Mouse (Mus musculus): ENCODE results near the gene Spag9. TPM values are rescaled to one million over a fixed set of nuclear protein-coding genes. Genes with fewer than 3 reads are reported as not detected.

Gene Spag9
- polyA plus RNA-seq, 1 experiment from 2014 or later = 63.4 TPM

DNA sequence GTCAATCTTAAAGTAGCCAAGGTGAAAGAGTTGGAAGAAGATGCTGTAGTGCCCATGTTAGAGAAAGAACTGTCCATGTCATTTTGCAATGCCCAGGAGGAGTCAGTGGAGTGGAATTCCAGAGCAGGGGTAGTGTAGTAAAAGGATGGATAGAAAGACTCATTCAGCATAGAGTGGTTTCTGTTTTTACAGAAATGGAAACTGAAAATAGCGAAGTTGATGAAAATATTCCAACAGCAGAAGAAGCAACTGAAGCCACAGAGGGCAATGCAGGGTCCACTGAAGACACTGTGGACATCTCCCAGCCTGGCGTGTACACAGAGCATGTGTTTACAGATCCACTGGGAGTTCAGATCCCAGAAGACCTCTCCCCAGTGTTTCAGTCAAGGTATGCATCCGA, 101.6 kb downstream of the Spag9 start:
- no peak for ATAC-seq (ENCODE audit: insufficient number of reproducible peaks, insufficient read depth, low FRiP score, low read depth)
- no peaks in the 10 kb centered on the region for H3K27me3 ChIP-seq (ENCODE audit: control insufficient read depth, insufficient read depth, low read length)
- 94% methylated on average over 3 of the region's 3 CpGs for WGBS
- no peaks in the 10 kb centered on the region for H3K9me3 ChIP-seq (ENCODE audit: control insufficient read depth, low read depth, low read length)
- H3K27ac ChIP-seq (ENCODE audit: low read length) = no peak overlapping the region
- no peak overlapping the region for H3K9ac ChIP-seq (replicated peaks; ENCODE audit: low read depth, low read length)
- peaks cover 38% of the 10 kb centered on the region for H3K36me3 ChIP-seq (ENCODE audit: control insufficient read depth, insufficient read depth, low read length)
- no peak overlapping the region for H3K4me3 ChIP-seq (ENCODE audit: low read depth, low read length)
- H3K4me1 ChIP-seq (ENCODE audit: control insufficient read depth, insufficient read depth, low read length) = no peaks in the 10 kb centered on the region
- no peak overlapping the region for H3K4me2 ChIP-seq (replicated peaks; ENCODE audit: low read depth, low read length)

DNA sequence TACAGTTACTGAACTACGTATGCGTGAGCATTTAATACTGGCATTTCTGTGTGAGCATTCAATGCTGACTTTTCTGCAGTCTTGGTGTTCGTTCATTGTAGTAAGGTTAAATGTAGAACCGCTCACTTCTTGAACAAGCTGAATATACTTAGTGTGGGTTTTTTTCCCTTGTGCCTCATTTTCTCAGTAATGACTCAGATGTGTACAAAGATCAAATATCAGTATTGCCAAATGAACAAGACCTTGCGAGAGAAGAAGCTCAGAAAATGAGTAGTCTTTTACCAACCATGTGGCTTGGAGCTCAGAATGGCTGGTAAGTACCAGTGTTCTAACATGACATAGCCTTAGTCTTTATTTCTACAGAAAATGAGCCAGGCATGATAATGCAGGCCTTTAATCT, 102.9 kb downstream of the Spag9 start:
- no peak overlapping the region for H3K9ac ChIP-seq (replicated peaks; ENCODE audit: low read depth, low read length)
- no peak overlapping the region for H3K4me2 ChIP-seq (replicated peaks; ENCODE audit: low read depth, low read length)
- no peak for ATAC-seq (ENCODE audit: insufficient number of reproducible peaks, insufficient read depth, low FRiP score, low read depth)
- peaks cover 38% of the 10 kb centered on the region for H3K36me3 ChIP-seq (ENCODE audit: control insufficient read depth, insufficient read depth, low read length)
- H3K27me3 ChIP-seq (ENCODE audit: control insufficient read depth, insufficient read depth, low read length) = no peaks in the 10 kb centered on the region
- WGBS = 95% methylated on average over 5 of the region's 5 CpGs
- no peaks in the 10 kb centered on the region for H3K4me1 ChIP-seq (ENCODE audit: control insufficient read depth, insufficient read depth, low read length)
- no peaks in the 10 kb centered on the region for H3K9me3 ChIP-seq (ENCODE audit: control insufficient read depth, low read depth, low read length)
- no peak overlapping the region for H3K4me3 ChIP-seq (ENCODE audit: low read depth, low read length)
- H3K27ac ChIP-seq (ENCODE audit: low read length) = no peak overlapping the region

DNA sequence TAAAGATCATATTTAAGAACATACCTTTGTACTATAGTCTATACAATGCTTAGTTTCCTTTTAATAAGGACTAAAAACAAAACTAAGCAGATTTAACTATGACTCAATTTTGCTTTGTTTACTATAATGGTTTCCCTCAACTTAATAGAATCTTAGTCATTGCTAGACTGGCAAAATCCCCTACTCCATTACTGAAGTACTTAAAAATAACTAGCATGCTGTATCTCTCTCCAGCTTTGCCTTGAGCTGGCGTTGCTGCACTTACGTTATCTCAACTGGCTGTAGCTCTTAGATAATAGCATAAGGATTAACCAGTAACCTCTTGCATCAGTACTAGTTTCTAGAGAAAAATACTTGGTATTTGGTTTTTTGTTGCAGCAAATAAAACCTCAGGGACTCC, 117.9 kb downstream of the Spag9 start:
- Histone ChIP-seq H3K27me3 (ENCODE audit: control insufficient read depth, insufficient read depth, low read length) (no peaks in the 10 kb centered on the region), H3K9ac (replicated peaks; ENCODE audit: low read depth, low read length) (no peak overlapping the region), H3K36me3 (ENCODE audit: control insufficient read depth, insufficient read depth, low read length) (peaks cover 27% of the 10 kb centered on the region), H3K4me1 (ENCODE audit: control insufficient read depth, insufficient read depth, low read length) (no peaks in the 10 kb centered on the region), H3K27ac (ENCODE audit: low read length) (no peak overlapping the region), H3K9me3 (ENCODE audit: control insufficient read depth, low read depth, low read length) (no peaks in the 10 kb centered on the region), H3K4me2 (replicated peaks; ENCODE audit: low read depth, low read length) (no peak overlapping the region), H3K4me3 (ENCODE audit: low read depth, low read length) (no peak overlapping the region)
- no peak for ATAC-seq (ENCODE audit: insufficient number of reproducible peaks, insufficient read depth, low FRiP score, low read depth)
- 85% methylated on average over 2 of the region's 2 CpGs for WGBS

DNA sequence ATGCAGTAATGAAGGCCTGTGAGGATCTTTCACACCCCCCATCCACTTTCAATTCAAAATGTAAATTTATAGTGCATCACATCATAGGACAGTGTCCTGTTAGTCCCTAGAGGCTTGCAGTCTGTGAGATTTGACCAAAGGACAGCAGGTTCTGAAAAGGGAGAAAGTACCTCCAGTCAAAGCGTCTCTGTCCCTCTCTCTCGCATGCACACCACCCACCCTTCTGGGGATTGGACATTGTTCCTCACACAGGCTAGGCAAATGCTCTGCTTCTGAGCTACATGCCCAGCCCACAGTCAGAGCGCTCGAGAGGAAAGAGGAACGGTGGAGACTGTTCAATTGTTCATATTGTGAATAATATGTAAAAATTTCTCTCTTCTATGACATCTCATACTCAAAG, 119.5 kb downstream of the Spag9 start:
- no peaks in the 10 kb centered on the region for H3K4me1 ChIP-seq (ENCODE audit: control insufficient read depth, insufficient read depth, low read length)
- no peak overlapping the region for H3K9ac ChIP-seq (replicated peaks; ENCODE audit: low read depth, low read length)
- no peak for ATAC-seq (ENCODE audit: insufficient number of reproducible peaks, insufficient read depth, low FRiP score, low read depth)
- H3K4me2 ChIP-seq (replicated peaks; ENCODE audit: low read depth, low read length) = no peak overlapping the region
- H3K9me3 ChIP-seq (ENCODE audit: control insufficient read depth, low read depth, low read length) = no peaks in the 10 kb centered on the region
- 98% methylated on average over 5 of the region's 5 CpGs for WGBS
- H3K4me3 ChIP-seq (ENCODE audit: low read depth, low read length) = no peak overlapping the region
- no peaks in the 10 kb centered on the region for H3K27me3 ChIP-seq (ENCODE audit: control insufficient read depth, insufficient read depth, low read length)
- peaks cover 28% of the 10 kb centered on the region for H3K36me3 ChIP-seq (ENCODE audit: control insufficient read depth, insufficient read depth, low read length)
- no peak overlapping the region for H3K27ac ChIP-seq (ENCODE audit: low read length)

DNA sequence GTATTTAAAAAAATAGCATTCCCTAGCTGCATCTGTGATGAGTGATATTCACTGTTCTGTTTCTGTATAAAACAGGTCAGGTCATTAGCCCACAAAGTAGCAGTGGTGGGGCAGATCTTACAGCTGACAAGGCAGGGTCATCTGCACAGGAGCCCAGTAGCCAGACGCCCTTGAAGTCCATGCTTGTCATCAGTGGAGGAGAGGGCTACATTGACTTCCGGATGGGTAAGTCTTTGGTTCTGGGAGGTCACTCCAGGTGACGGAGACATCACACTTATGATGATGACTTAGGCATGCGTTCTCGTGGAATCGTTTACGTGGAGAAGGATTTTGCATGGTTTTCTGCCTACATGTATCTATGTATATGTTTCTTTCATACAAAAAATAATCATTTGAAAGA, 120.8 kb downstream of the Spag9 start:
- H3K4me1 ChIP-seq (ENCODE audit: control insufficient read depth, insufficient read depth, low read length) = no peaks in the 10 kb centered on the region
- H3K36me3 ChIP-seq (ENCODE audit: control insufficient read depth, insufficient read depth, low read length) = peaks cover 30% of the 10 kb centered on the region
- H3K9me3 ChIP-seq (ENCODE audit: control insufficient read depth, low read depth, low read length) = no peaks in the 10 kb centered on the region
- H3K4me2 ChIP-seq (replicated peaks; ENCODE audit: low read depth, low read length) = no peak overlapping the region
- WGBS = 98% methylated on average over 7 of the region's 7 CpGs
- no peak for ATAC-seq (ENCODE audit: insufficient number of reproducible peaks, insufficient read depth, low FRiP score, low read depth)
- no peaks in the 10 kb centered on the region for H3K27me3 ChIP-seq (ENCODE audit: control insufficient read depth, insufficient read depth, low read length)
- H3K27ac ChIP-seq (ENCODE audit: low read length) = no peak overlapping the region
- no peak overlapping the region for H3K9ac ChIP-seq (replicated peaks; ENCODE audit: low read depth, low read length)
- H3K4me3 ChIP-seq (ENCODE audit: low read depth, low read length) = no peak overlapping the region

DNA sequence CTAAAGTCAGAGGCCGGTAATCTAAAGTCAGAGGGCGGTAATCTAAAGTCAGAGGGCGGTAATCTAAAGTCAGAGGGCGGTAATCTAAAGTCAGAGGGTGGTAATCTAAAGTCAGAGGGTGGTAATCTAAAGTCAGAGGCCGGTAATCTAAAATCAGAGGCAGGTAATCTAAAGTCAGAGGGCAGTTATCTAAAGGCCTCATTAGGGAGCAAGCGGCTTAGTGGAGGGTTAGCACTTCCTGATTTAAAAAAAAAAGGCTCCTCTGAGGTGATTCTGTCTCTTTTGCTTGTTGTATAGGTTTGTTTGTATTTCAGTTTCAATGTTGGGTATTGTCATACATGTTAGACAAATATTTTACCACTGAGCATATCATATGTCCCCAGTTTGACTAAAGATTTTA, 121.9 kb downstream of the Spag9 start:
- Histone ChIP-seq H3K36me3 (ENCODE audit: control insufficient read depth, insufficient read depth, low read length) (peaks cover 25% of the 10 kb centered on the region), H3K27me3 (ENCODE audit: control insufficient read depth, insufficient read depth, low read length) (no peaks in the 10 kb centered on the region), H3K9me3 (ENCODE audit: control insufficient read depth, low read depth, low read length) (no peaks in the 10 kb centered on the region), H3K4me2 (replicated peaks; ENCODE audit: low read depth, low read length) (no peak overlapping the region), H3K9ac (replicated peaks; ENCODE audit: low read depth, low read length) (no peak overlapping the region), H3K4me1 (ENCODE audit: control insufficient read depth, insufficient read depth, low read length) (no peaks in the 10 kb centered on the region), H3K4me3 (ENCODE audit: low read depth, low read length) (no peak overlapping the region), H3K27ac (ENCODE audit: low read length) (no peak overlapping the region)
- no peak for ATAC-seq (ENCODE audit: insufficient number of reproducible peaks, insufficient read depth, low FRiP score, low read depth)
- WGBS = 88% methylated on average over 6 of the region's 6 CpGs

DNA sequence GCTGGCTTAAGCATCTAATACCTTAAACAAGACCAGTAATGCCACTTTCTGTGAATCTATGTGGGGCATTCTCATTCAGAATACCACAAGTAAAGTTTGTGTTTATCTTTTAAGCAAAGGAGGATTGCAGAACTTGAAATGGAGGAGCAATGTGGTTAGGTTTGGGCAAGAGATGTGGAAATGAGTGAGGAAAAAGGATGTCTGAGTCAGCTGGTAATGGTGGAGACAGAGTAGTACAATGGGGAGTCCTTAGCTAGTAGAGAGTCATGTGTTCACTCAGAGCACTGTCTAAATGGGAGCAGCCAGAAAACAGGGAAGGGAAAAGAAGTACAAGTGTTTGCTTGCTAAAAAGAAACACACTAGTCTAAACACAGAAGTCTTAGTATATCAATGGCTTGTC, 122.7 kb downstream of the Spag9 start:
- Histone ChIP-seq H3K9ac (replicated peaks; ENCODE audit: low read depth, low read length) (no peak overlapping the region), H3K27ac (ENCODE audit: low read length) (no peak overlapping the region), H3K4me2 (replicated peaks; ENCODE audit: low read depth, low read length) (no peak overlapping the region), H3K27me3 (ENCODE audit: control insufficient read depth, insufficient read depth, low read length) (no peaks in the 10 kb centered on the region), H3K4me1 (ENCODE audit: control insufficient read depth, insufficient read depth, low read length) (no peaks in the 10 kb centered on the region), H3K36me3 (ENCODE audit: control insufficient read depth, insufficient read depth, low read length) (peaks cover 24% of the 10 kb centered on the region), H3K9me3 (ENCODE audit: control insufficient read depth, low read depth, low read length) (no peaks in the 10 kb centered on the region), H3K4me3 (ENCODE audit: low read depth, low read length) (no peak overlapping the region)
- ATAC-seq (ENCODE audit: insufficient number of reproducible peaks, insufficient read depth, low FRiP score, low read depth) = no peak

DNA sequence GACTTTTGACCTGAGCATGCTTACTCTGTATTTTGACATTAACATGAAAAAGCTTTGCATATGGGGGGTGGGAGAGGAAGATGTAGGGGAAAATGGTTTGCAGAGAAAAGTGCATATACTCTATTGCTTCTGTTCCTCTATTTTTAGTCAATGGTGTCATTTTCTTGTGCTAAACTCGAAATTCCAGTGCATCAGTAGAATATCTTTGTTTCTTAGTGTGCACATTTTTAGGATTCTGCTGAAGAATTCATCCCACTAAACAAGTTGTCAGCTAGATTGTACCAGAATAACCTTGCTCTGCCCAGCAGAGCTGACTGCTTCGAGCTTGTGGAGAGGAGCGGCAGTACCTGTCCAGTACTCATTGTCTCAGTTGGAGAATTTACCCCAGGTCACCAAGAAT, 124.8 kb downstream of the Spag9 start:
- H3K27me3 ChIP-seq (ENCODE audit: control insufficient read depth, insufficient read depth, low read length) = no peaks in the 10 kb centered on the region
- no peaks in the 10 kb centered on the region for H3K9me3 ChIP-seq (ENCODE audit: control insufficient read depth, low read depth, low read length)
- no peaks in the 10 kb centered on the region for H3K4me1 ChIP-seq (ENCODE audit: control insufficient read depth, insufficient read depth, low read length)
- ATAC-seq (ENCODE audit: insufficient number of reproducible peaks, insufficient read depth, low FRiP score, low read depth) = no peak
- H3K4me2 ChIP-seq (replicated peaks; ENCODE audit: low read depth, low read length) = no peak overlapping the region
- H3K4me3 ChIP-seq (ENCODE audit: low read depth, low read length) = no peak overlapping the region
- no peak overlapping the region for H3K27ac ChIP-seq (ENCODE audit: low read length)
- peaks cover 23% of the 10 kb centered on the region for H3K36me3 ChIP-seq (ENCODE audit: control insufficient read depth, insufficient read depth, low read length)
- WGBS = 91% methylated on average over 3 of the region's 3 CpGs
- H3K9ac ChIP-seq (replicated peaks; ENCODE audit: low read depth, low read length) = no peak overlapping the region

DNA sequence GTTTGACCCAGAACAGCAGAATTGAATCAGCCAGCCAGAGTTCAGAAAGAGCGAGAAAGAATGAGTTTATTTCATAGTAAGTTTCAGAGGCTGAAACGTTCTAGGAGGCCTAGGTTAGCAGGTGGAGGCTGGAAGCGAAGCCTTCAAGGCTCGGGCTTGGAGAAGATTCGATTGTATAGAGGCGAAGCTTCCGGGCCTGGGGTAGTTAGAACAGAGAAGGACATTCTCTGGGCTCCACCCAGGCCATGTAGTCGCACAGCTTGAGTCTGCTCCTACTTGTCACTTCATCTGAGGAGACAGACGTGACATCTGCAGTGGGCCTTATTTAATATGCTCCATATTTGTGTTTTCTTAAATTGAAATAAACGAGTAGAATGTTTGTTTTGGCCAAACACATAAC, 125.6 kb downstream of the Spag9 start:
- H3K27me3 ChIP-seq (ENCODE audit: control insufficient read depth, insufficient read depth, low read length) = no peaks in the 10 kb centered on the region
- no peak overlapping the region for H3K4me2 ChIP-seq (replicated peaks; ENCODE audit: low read depth, low read length)
- peaks cover 21% of the 10 kb centered on the region for H3K36me3 ChIP-seq (ENCODE audit: control insufficient read depth, insufficient read depth, low read length)
- 91% methylated on average over 10 of the region's 10 CpGs for WGBS
- no peak overlapping the region for H3K27ac ChIP-seq (ENCODE audit: low read length)
- no peak for ATAC-seq (ENCODE audit: insufficient number of reproducible peaks, insufficient read depth, low FRiP score, low read depth)
- no peaks in the 10 kb centered on the region for H3K9me3 ChIP-seq (ENCODE audit: control insufficient read depth, low read depth, low read length)
- H3K4me1 ChIP-seq (ENCODE audit: control insufficient read depth, insufficient read depth, low read length) = no peaks in the 10 kb centered on the region
- H3K9ac ChIP-seq (replicated peaks; ENCODE audit: low read depth, low read length) = no peak overlapping the region
- no peak overlapping the region for H3K4me3 ChIP-seq (ENCODE audit: low read depth, low read length)
